Mouse (Mus musculus): ENCODE data around the gene Rpp25.

- TF ChIP-seq POLR2A (IDR thresholded peaks at IDR 0.05; ENCODE audit: extremely low read depth, insufficient read depth, low read length): no peak
- no peak for TF ChIP-seq CTCF (IDR thresholded peaks at IDR 0.05; ENCODE audit: extremely low read depth, insufficient read depth, low read length)
These were observed 44.0 kb downstream of the Rpp25 start for GRCm38 (mm10) chr9:57547869-57548268.

All from cortical plate, adult 2 months (tissue).